13 mouse cellular contexts compared by ENCODE assay signal in genomic region chr1:63055386-63055785, GRCm38 (mm10). TPM values are rescaled to one million over a fixed set of nuclear protein-coding genes. Genes with fewer than 3 reads are reported as not detected.
A peak's percentile ranks its signal among the peaks of the same experiment; 100 is the strongest.
DNase-seq lines count a peak whose midpoint lies in the region; ATAC-seq and TF ChIP-seq lines count a peak whose summit lies in the region.
"Had no signal": no experiment of that assay in that cellular context is flagged by ENCODE, and none has a peak within 500 bp of the region (broad histone marks: within the 10 kb centered on the region; RNA-seq: fewer than 3 reads in every experiment).

No protein-coding gene starts in this region.

- no peak for TF ChIP-seq POLR2A in liver, adult 2 months (IDR thresholded peaks at IDR 0.05; ENCODE audit: extremely low read depth, insufficient read depth, low read length)

- peak; percentile 59 for DNase-seq in liver, adult 2 months (ENCODE audit: extremely low read depth, low read depth, low spot score)
- DNase-seq in liver, postnatal 0 days, result no peak
- DNase-seq in NIH3T3 (ENCODE audit: low read depth), result peak; percentile 45
- peak; percentile 52 for DNase-seq in brain, adult 2 months (ENCODE audit: low read depth, low spot score)
- DNase-seq in urinary bladder, adult 18-20 months (ENCODE audit: low spot score in 2 of 2), result no peak
- DNase-seq: cerebellum, adult 11 months; liver, embryonic 13.5 days; thymus, postnatal 25 days had no signal

- H3K36me3 ChIP-seq in forebrain, embryonic 15.5 days, result peaks cover 27% of the 10 kb centered on the region
- H3K36me3 ChIP-seq in forebrain, embryonic 13.5 days (ENCODE audit: poor library complexity, severe bottlenecking), result peaks cover 47% of the 10 kb centered on the region
- peaks cover 40% of the 10 kb centered on the region for H3K36me3 ChIP-seq in liver, adult 2 months (ENCODE audit: control insufficient read depth, insufficient read depth, low read length)
- peaks cover 50% of the 10 kb centered on the region for H3K36me3 ChIP-seq in liver, postnatal 0 days (replicated peaks; ENCODE audit: insufficient read depth, low read length)

- H3K4me1 ChIP-seq in forebrain, embryonic 15.5 days, result peaks cover 13% of the 10 kb centered on the region
- H3K4me1 ChIP-seq in forebrain, embryonic 13.5 days, result peaks cover 6% of the 10 kb centered on the region
- H3K4me1 ChIP-seq in liver, adult 2 months (ENCODE audit: control insufficient read depth, insufficient read depth, low read length), result peaks cover 4% of the 10 kb centered on the region; the same call in 1 of the 2 replicates
- no peaks in the 10 kb centered on the region for H3K4me1 ChIP-seq in liver, postnatal 0 days (ENCODE audit: insufficient read depth)

- TF ChIP-seq EP300 in liver, postnatal 0 days (IDR thresholded peaks at IDR 0.05; ENCODE audit: low read depth), result no peak

- WGBS in forebrain, embryonic 15.5 days, result 39% methylated on average over 3 of the region's 3 CpGs
- 57% methylated on average over 3 of the region's 3 CpGs for WGBS in forebrain, embryonic 13.5 days
- 12% methylated on average over 3 of the region's 3 CpGs for WGBS in liver, adult 2 months
- WGBS in liver, postnatal 0 days (ENCODE audit: insufficient replicate concordance), result 73% methylated on average over 3 of the region's 3 CpGs

- H3K4me3 ChIP-seq in forebrain, embryonic 15.5 days, result no peak overlapping the region
- no peak overlapping the region for H3K4me3 ChIP-seq in forebrain, embryonic 13.5 days
- no peak overlapping the region for H3K4me3 ChIP-seq in liver, adult 2 months (ENCODE audit: insufficient read depth, low read depth, low read length)
- H3K4me3 ChIP-seq in liver, postnatal 0 days (ENCODE audit: low read depth, low read length), result no peak overlapping the region
- H3K4me3 ChIP-seq: liver, embryonic 13.5 days; megakaryocyte, embryonic 14.5 days had no signal

- H3K9ac ChIP-seq in forebrain, embryonic 15.5 days (replicated peaks), result no peak overlapping the region
- no peak overlapping the region for H3K9ac ChIP-seq in forebrain, embryonic 13.5 days
- H3K9ac ChIP-seq in liver, adult 2 months (ENCODE audit: low read depth, low read length), result no peak overlapping the region
- H3K9ac ChIP-seq in liver, postnatal 0 days (replicated peaks), result no peak overlapping the region
- H3K9ac ChIP-seq: liver, embryonic 13.5 days had no signal

- TF ChIP-seq CTCF in liver, adult 2 months (IDR thresholded peaks at IDR 0.05; ENCODE audit: low read depth, low read length), result no peak
- no peak for TF ChIP-seq CTCF in liver, postnatal 0 days (IDR thresholded peaks at IDR 0.05; ENCODE audit: low read depth)

- no peaks in the 10 kb centered on the region for H3K79me2 ChIP-seq in liver, adult 2 months (ENCODE audit: control insufficient read depth, insufficient read depth, low read length)

- peak overlapping the region; percentile 1; the same call in 1 of the 2 replicates for H3K27ac ChIP-seq in forebrain, embryonic 15.5 days (replicated peaks)
- no peak overlapping the region for H3K27ac ChIP-seq in forebrain, embryonic 13.5 days
- H3K27ac ChIP-seq in liver, adult 2 months (replicated peaks; ENCODE audit: insufficient read depth, low read depth, low read length), result no peak overlapping the region
- H3K27ac ChIP-seq in liver, postnatal 0 days (ENCODE audit: low read depth), result no peak overlapping the region
- H3K27ac ChIP-seq: liver, embryonic 13.5 days had no signal

- no peak overlapping the region for H3K4me2 ChIP-seq in forebrain, embryonic 15.5 days (replicated peaks)
- H3K4me2 ChIP-seq in forebrain, embryonic 13.5 days, result no peak overlapping the region
- no peak overlapping the region for H3K4me2 ChIP-seq in liver, postnatal 0 days (ENCODE audit: low read depth, low read length)
- H3K4me2 ChIP-seq: liver, embryonic 13.5 days had no signal

- H3K27me3 ChIP-seq in forebrain, embryonic 15.5 days, result no peaks in the 10 kb centered on the region
- H3K27me3 ChIP-seq in forebrain, embryonic 13.5 days, result no peaks in the 10 kb centered on the region
- no peaks in the 10 kb centered on the region for H3K27me3 ChIP-seq in liver, adult 2 months (ENCODE audit: control insufficient read depth, insufficient read depth, low read length)
- H3K27me3 ChIP-seq in liver, postnatal 0 days (ENCODE audit: insufficient read depth, low read length), result no peaks in the 10 kb centered on the region
- H3K27me3 ChIP-seq: liver, embryonic 13.5 days; megakaryocyte, embryonic 14.5 days had no signal

- no peak for ATAC-seq in forebrain, embryonic 15.5 days (replicated peaks)
- no peak for ATAC-seq in forebrain, embryonic 13.5 days
- no peak for ATAC-seq in liver, postnatal 0 days
- ATAC-seq in monocyte, adult 5-6 weeks (replicated peaks; ENCODE audit: insufficient number of reproducible peaks, low FRiP score, low TSS enrichment, poor library complexity, severe bottlenecking), result no peak
- ATAC-seq: inflammation-experienced regulatory T-cells, adult 6 months had no signal

- no peaks in the 10 kb centered on the region for H3K9me3 ChIP-seq in forebrain, embryonic 15.5 days
- no peaks in the 10 kb centered on the region for H3K9me3 ChIP-seq in forebrain, embryonic 13.5 days (replicated peaks)
- H3K9me3 ChIP-seq in liver, postnatal 0 days (ENCODE audit: low read length), result no peaks in the 10 kb centered on the region
- H3K9me3 ChIP-seq: liver, embryonic 13.5 days; megakaryocyte, embryonic 14.5 days had no signal

RNA-seq across cellular contexts. Expression of gene Ino80d, which starts 59.1 kb away (rescaled TPM):
- polyA plus RNA-seq in forebrain, embryonic 15.5 days (2015; fragmentation: Nextera tagmentation; extraction: Ambion mirVana), result 9.0 and 9.3 TPM in 2 replicates
- polyA plus RNA-seq in forebrain, embryonic 13.5 days (2015; fragmentation: Nextera tagmentation; extraction: Ambion mirVana), result 10.0 TPM in 2 replicates
- total RNA-seq in liver, adult 2 months (2014; rRNA removed), result 5.3 and 6.3 TPM in 2 replicates
- polyA plus RNA-seq in liver, adult 2 months (2012; rRNA removed), result 3.6 and 5.2 TPM in 2 replicates
- 2.3 and 2.8 TPM in 2 replicates for polyA plus RNA-seq in liver, postnatal 0 days (2015; fragmentation: Nextera tagmentation; extraction: Ambion mirVana)
- 21.6 to 40.6 TPM (median 22.9 TPM) in 3 replicates for total RNA-seq in monocyte, adult 5-6 weeks (2017)

Comparison
In these comparisons a context has a peak if more than half of its experiments do, and no peak if none do; other contexts are left out.
1. DNase-seq: peak in liver, adult 2 months (single experiment), NIH3T3 (single experiment) and brain, adult 2 months (single experiment); none in liver, postnatal 0 days (single experiment) and urinary bladder, adult 18-20 months (0 of 2).